Mouse (Mus musculus) forebrain, embryonic 15.5 days (tissue): ENCODE measurements around the gene Drd4. TPM values are rescaled to one million over a fixed set of nuclear protein-coding genes. Genes with fewer than 3 reads are reported as not detected.

Experiments used
- ATAC-seq: fragments of 200-750 bp; cut with Nextera tagmentation; replicated peaks from 2 replicates; pipeline ENCODE4 v1.8.0; 2017; ENCODE audit warnings: mild to moderate bottlenecking, moderate TSS enrichment, moderate library complexity
- H3K27ac ChIP-seq: fragments of 300-500 bp; sonication (generic); replicated peaks from 2 replicates; pipeline ENCODE4 v1.5.1; 2015; ENCODE audit warnings: mild to moderate bottlenecking, inconsistent platforms
- H3K27me3 ChIP-seq: fragments of 300-500 bp; sonication (generic); 2 replicates; pipeline ENCODE4 v1.6.1; 2015; ENCODE audit warnings: inconsistent platforms
- H3K36me3 ChIP-seq: fragments of 300-500 bp; sonication (generic); 2 replicates; pipeline ENCODE4 v1.6.1; 2015; ENCODE audit warnings: mild to moderate bottlenecking, inconsistent platforms
- H3K4me1 ChIP-seq: fragments of 300-500 bp; sonication (generic); 2 replicates; pipeline ENCODE4 v1.6.1; 2015; ENCODE audit warnings: inconsistent platforms
- H3K4me2 ChIP-seq: fragments of 300-500 bp; sonication (generic); replicated peaks from 2 replicates; pipeline ENCODE4 v1.6.1; 2015; ENCODE audit warnings: mild to moderate bottlenecking, inconsistent platforms
- H3K4me3 ChIP-seq: fragments of 300-500 bp; sonication (generic); 2 replicates; pipeline ENCODE4 v1.5.1; 2015; ENCODE audit warnings: mild to moderate bottlenecking, inconsistent platforms
- H3K9ac ChIP-seq: fragments of 300-500 bp; sonication (generic); replicated peaks from 2 replicates; pipeline ENCODE4 v1.6.1; 2015; ENCODE audit warnings: mild to moderate bottlenecking, inconsistent platforms
- H3K9me3 ChIP-seq: fragments of 300-500 bp; sonication (generic); 2 replicates; pipeline ENCODE4 v1.6.1; 2016; ENCODE audit warnings: inconsistent platforms
- WGBS: fragments of 180-500 bp; shearing (Covaris S2); methylation state at CpG from one replicate; pipeline ENCODE4 v1.1.7; 2015; ENCODE audit warnings: mixed read lengths; 5-methylcytosine and 5-hydroxymethylcytosine counted together
- polyA plus RNA-seq: library from polyadenylated mRNA; unstranded; fragments of >200 nt; fragmentation: Nextera tagmentation; extraction: Ambion mirVana; gene quantifications from 2 replicates; pipeline ENCODE4 v1.2.1, GENCODE M21; 2015

Gene Drd4
- polyA plus RNA-seq, 1 experiment from 2014 or later, result 0.64 TPM

- no peak overlapping the region for H3K27ac ChIP-seq
- no peaks in the 10 kb centered on the region for H3K9me3 ChIP-seq
- WGBS, result 80% methylated on average over 6 of the region's 6 CpGs
- no peaks in the 10 kb centered on the region for H3K4me1 ChIP-seq
- H3K4me3 ChIP-seq, result no peak overlapping the region
- H3K4me2 ChIP-seq, result no peak overlapping the region
- ATAC-seq, result no peak
- H3K36me3 ChIP-seq, result peaks cover 3% of the 10 kb centered on the region; the same call in 1 of the 2 replicates
- H3K27me3 ChIP-seq, result no peaks in the 10 kb centered on the region
- no peak overlapping the region for H3K9ac ChIP-seq
Observed at GRCm38 (mm10) chr7:141340476-141340875, 48.7 kb downstream of the Drd4 start.

- whole genome bisulfite sequencing, result 80% methylated on average over 10 of the region's 10 CpGs
- Histone ChIP-seq H3K9me3 (no peaks in the 10 kb centered on the region), H3K9ac (no peak overlapping the region), H3K4me2 (no peak overlapping the region), H3K4me1 (no peaks in the 10 kb centered on the region), H3K27me3 (no peaks in the 10 kb centered on the region), H3K4me3 (no peak overlapping the region), H3K27ac (no peak overlapping the region), H3K36me3 (peaks cover 3% of the 10 kb centered on the region; the same call in 1 of the 2 replicates)
- ATAC-seq, result no peak
Observed at GRCm38 (mm10) chr7:141341689-141342226, 50.0 kb downstream of the Drd4 start.

- H3K27me3 ChIP-seq, result no peaks in the 10 kb centered on the region
- no peaks in the 10 kb centered on the region for H3K9me3 ChIP-seq
- 72% methylated on average over 2 of the region's 2 CpGs for WGBS
- no peak overlapping the region for H3K4me2 ChIP-seq
- H3K9ac ChIP-seq, result no peak overlapping the region
- no peaks in the 10 kb centered on the region for H3K4me1 ChIP-seq
- no peaks in the 10 kb centered on the region for H3K36me3 ChIP-seq
- no peak overlapping the region for H3K27ac ChIP-seq
- ATAC-seq, result no peak
- H3K4me3 ChIP-seq, result no peak overlapping the region
Observed at GRCm38 (mm10) chr7:141343230-141343629, 51.4 kb downstream of the Drd4 start.

- H3K4me3 ChIP-seq, result no peak overlapping the region
- no peak overlapping the region for H3K27ac ChIP-seq
- no peak for ATAC-seq
- WGBS, result 75% methylated on average over 7 of the region's 7 CpGs
- no peaks in the 10 kb centered on the region for H3K9me3 ChIP-seq
- no peaks in the 10 kb centered on the region for H3K27me3 ChIP-seq
- no peaks in the 10 kb centered on the region for H3K36me3 ChIP-seq
- no peak overlapping the region for H3K4me2 ChIP-seq
- H3K9ac ChIP-seq, result no peak overlapping the region
- no peaks in the 10 kb centered on the region for H3K4me1 ChIP-seq
Observed at GRCm38 (mm10) chr7:141343696-141344095, 51.9 kb downstream of the Drd4 start.

- H3K36me3 ChIP-seq, result no peaks in the 10 kb centered on the region
- no peak for ATAC-seq
- no peaks in the 10 kb centered on the region for H3K27me3 ChIP-seq
Observed at GRCm38 (mm10) chr7:141344787-141345186, 53.0 kb downstream of the Drd4 start.

More at GRCm38 (mm10) chr7:141344787-141345186, 53.0 kb downstream of the Drd4 start:
- H3K9me3 ChIP-seq, result no peaks in the 10 kb centered on the region
- WGBS, result 92% methylated on average over 5 of the region's 5 CpGs
- H3K4me1 ChIP-seq, result no peaks in the 10 kb centered on the region
- no peak overlapping the region for H3K27ac ChIP-seq
- no peak overlapping the region for H3K4me2 ChIP-seq
- no peak overlapping the region for H3K9ac ChIP-seq
- H3K4me3 ChIP-seq, result no peak overlapping the region

Other genes starting within 250 kb of the Drd4 start
- 47.3 and 50.0 TPM in 2 replicates for gene B4galnt4, start 230.9 kb upstream of the Drd4 start, polyA plus RNA-seq
- gene Pkp3, start 213.8 kb upstream of the Drd4 start, polyA plus RNA-seq, result not detected in 2 replicates
- 1.8 and 2.0 TPM in 2 replicates for gene Sigirr, start 191.4 kb upstream of the Drd4 start, polyA plus RNA-seq
- 0.09 TPM in 1 of 2 replicates, not detected in the other for gene Ano9, start 174.2 kb upstream of the Drd4 start, polyA plus RNA-seq
- gene Ptdss2, start 169.6 kb upstream of the Drd4 start, polyA plus RNA-seq, result 74.5 TPM in 2 replicates
- 42.3 and 44.0 TPM in 2 replicates for gene Rnh1, start 119.1 kb upstream of the Drd4 start, polyA plus RNA-seq
- gene Hras, start 98.0 kb upstream of the Drd4 start, polyA plus RNA-seq, result 126 and 127 TPM in 2 replicates
- gene Lrrc56, start 97.8 kb upstream of the Drd4 start, polyA plus RNA-seq, result 10.3 and 12.7 TPM in 2 replicates
- gene Lmntd2, start 77.9 kb upstream of the Drd4 start, polyA plus RNA-seq, result 0.75 and 1.4 TPM in 2 replicates
- 24.6 and 26.9 TPM in 2 replicates for gene Rassf7, start 76.1 kb upstream of the Drd4 start, polyA plus RNA-seq
- 80.2 and 81.8 TPM in 2 replicates for gene Phrf1, start 63.2 kb upstream of the Drd4 start, polyA plus RNA-seq
- 1.1 and 2.3 TPM in 2 replicates for gene Irf7, start 25.5 kb upstream of the Drd4 start, polyA plus RNA-seq
- not detected in 2 replicates for gene Cdhr5, start 15.2 kb upstream of the Drd4 start, polyA plus RNA-seq
- 1.4 TPM in 2 replicates for gene Sct, start 12.9 kb upstream of the Drd4 start, polyA plus RNA-seq
- gene Deaf1, start 35.7 kb downstream of the Drd4 start, polyA plus RNA-seq, result 140 and 142 TPM in 2 replicates
- gene Tmem80, start 35.7 kb downstream of the Drd4 start, polyA plus RNA-seq, result 64.1 and 64.3 TPM in 2 replicates
- 0.37 and 0.57 TPM in 2 replicates for gene Eps8l2, start 46.9 kb downstream of the Drd4 start, polyA plus RNA-seq
- 375 and 378 TPM in 2 replicates for gene Taldo1, start 100.2 kb downstream of the Drd4 start, polyA plus RNA-seq
- 62.2 and 64.2 TPM in 2 replicates for gene Gatd1, start 122.1 kb downstream of the Drd4 start, polyA plus RNA-seq
- 47.0 and 50.4 TPM in 2 replicates for gene Cend1, start 137.5 kb downstream of the Drd4 start, polyA plus RNA-seq
- gene Slc25a22, start 145.9 kb downstream of the Drd4 start, polyA plus RNA-seq, result 83.1 and 86.3 TPM in 2 replicates
- 7.8 and 9.5 TPM in 2 replicates for gene Pidd1, start 152.0 kb downstream of the Drd4 start, polyA plus RNA-seq
- 820 and 834 TPM in 2 replicates for gene Rplp2, start 155.4 kb downstream of the Drd4 start, polyA plus RNA-seq
- gene Pnpla2, start 163.2 kb downstream of the Drd4 start, polyA plus RNA-seq, result 21.5 and 22.0 TPM in 2 replicates
- gene Cracr2b, start 169.1 kb downstream of the Drd4 start, polyA plus RNA-seq, result 5.0 and 8.5 TPM in 2 replicates
- gene Cd151, start 175.4 kb downstream of the Drd4 start, polyA plus RNA-seq, result 15.9 and 18.6 TPM in 2 replicates
- gene Polr2l, start 183.1 kb downstream of the Drd4 start, polyA plus RNA-seq, result 68.3 and 73.2 TPM in 2 replicates
- 25.6 and 27.3 TPM in 2 replicates for gene Tspan4, start 183.2 kb downstream of the Drd4 start, polyA plus RNA-seq
- gene Chid1, start 247.9 kb downstream of the Drd4 start, polyA plus RNA-seq, result 32.2 and 33.7 TPM in 2 replicates